Mouse (Mus musculus) c-Kit-negative CD71-positive TER-119-positive erythroid progenitor cells, embryonic 14.5 days (primary cell): Measurements from ENCODE around the gene Pnmal2.

Experiments
- DNase-seq: peaks from one replicate; pipeline ENCODE4 v3.0.0-alpha.2; 2013; ENCODE audit warnings: low read depth, low spot score

The Pnmal2 gene

DNA sequence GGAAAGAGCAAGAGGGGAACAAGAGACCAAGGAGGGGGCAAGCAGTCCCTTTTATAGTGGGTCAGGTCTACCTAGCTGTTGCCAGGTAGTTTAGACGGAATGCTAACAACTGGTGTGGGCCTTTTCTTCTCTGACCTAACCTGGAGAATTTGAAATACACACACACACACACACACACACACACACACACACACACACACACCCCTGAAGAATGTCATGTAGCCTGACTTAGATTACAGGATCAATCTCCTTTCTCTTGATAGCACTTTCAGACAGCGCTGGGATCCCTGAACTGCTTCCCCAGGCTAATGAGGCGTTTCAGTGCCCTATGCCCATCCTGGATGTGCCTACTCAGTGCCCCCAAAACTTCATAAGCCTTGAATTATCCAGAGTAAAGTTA is 34.1 kb downstream of the Pnmal2 start:
- no peak for DNase-seq

DNA sequence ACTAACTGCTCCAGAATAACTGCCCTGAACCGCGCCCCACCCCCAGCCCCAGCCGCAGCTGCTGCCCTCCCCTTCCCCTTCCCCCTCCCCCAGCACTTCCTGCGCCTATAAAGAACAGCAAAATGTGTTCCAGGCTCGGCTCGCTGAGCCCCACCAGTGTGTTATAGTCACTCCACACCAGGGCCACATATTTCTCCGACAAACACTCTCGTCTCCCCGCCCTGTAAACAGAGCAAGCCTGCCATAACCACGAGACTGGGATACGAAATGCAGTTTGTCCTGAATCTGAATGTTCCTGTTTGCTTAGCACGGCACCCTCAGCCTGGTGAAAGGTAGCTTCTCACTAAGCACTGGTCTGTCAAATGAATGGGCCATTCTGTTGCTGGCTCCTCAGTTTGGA is 35.9 kb downstream of the Pnmal2 start:
- DNase-seq = no peak

DNA sequence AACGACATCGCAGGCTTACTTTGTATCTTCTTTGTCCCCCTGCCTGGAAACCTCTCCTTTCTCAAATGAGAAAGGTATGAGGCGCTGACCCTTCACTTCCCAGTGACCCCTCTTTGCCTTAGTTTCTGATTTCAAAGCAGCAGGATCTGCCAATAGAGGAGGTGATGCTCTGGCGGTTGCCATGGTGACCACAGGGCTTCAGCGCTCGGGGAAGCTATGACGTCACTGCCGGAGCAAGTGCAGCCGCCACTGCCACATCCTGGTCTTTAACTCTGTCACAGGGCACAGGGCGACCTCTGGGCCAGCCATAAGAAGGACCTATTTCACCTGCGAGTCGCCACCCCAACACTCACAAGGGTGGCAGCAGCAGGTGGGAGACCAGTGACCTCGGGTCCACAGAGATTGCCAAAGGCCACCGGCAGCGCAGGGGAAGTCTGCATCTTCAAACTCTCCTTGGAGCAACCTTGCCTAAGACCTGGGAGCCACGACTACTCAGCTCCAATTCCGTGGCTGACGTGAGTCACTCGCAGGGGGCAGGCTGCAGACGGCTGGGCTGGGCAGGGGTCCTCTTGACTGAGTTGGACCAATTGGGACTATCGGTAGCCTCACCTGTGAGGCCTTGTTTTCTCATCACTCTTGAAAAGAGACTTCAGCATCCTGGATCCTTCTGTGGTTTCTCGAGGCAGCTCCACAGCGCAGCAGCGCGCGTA is 38.5 kb downstream of the Pnmal2 start, which contains the start of gene Gm42372:
Gene Gm42372 (plus strand): TSS at position 228 of the 710 bp plus-strand sequence.
- DNase-seq = no peak

DNA sequence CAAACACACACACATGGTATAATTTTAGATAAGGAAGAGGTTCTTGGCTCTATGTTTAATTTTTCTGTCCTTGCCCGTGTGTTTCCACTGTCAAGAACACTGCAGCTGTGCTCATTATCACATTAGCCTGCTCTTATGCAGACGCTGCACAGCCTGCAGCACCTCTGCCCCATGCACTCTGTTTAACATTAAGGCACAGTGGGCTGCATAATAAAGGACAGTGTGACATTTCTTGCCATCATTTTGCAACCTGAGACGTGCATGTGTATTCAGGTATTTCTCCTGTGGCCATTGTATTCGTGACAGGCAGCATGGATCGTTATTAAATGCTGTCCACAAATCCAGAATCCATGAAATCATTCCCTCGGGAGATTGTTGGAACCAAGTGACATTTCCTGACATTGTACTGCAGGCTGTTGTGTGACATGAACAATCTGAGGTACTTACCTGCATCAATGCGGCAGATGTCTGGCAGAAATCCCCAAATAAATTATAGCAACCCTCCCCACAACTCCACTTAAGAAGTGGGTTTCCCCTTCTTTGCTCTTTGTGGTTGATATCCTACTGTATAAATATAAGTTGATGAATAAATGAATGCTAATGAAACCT is 43.2 kb downstream of the Pnmal2 start:
- no peak for DNase-seq

DNA sequence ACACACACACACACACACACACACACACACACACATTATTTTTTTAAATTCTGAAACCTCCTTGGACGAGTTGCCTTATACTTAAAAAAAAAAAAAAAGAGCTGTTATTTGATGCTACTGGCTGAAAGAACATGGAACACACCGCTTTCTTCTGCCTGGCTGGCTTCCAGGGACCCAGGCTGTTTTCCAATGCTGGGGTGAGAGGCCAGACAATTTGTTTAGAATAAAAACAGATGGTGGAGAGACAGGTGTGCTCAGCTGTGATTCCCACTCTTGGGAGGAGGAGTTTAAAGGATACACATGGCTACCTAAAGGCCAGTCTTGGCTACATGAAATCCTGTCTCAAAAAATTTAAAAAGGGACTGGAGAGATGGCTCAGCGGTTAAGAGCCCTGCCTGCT is 43.9 kb downstream of the Pnmal2 start:
- DNase-seq = no peak

DNA sequence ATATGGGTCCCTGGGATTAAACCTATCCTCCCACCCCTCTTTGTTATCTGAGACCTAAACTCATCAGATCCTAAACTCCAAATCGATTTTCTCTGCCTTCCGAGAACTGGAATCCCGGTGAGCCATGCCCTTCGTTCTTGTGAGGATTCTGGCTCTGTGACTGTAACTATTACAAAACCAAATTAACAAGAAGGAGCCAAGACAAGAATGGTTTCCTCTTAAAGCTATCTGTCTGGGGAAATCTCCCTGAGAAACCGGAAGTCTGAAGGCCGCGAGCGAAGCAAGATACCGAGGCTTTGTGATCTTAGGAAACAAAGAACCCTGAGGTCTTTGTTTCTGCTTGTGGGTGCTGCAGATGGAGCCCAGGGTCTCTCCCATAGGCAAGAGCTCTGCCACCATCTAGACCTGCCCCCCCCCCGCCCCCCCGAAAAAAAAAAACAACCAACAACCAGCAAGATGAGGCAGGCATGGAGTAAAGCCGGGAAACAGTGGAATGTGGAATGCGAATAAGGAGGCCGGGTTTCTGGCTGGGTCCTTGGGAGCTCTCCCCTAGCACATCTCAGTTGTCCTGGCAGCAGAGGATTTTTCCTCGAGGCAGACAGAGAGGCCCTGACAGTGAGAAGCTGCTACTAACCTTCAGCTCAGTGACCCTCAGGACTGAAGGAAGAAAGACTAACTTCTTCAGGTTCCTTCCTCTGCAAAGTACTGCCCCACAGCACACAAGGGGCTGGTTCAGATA is 45.7 kb downstream of the Pnmal2 start:
- no peak for DNase-seq

DNA sequence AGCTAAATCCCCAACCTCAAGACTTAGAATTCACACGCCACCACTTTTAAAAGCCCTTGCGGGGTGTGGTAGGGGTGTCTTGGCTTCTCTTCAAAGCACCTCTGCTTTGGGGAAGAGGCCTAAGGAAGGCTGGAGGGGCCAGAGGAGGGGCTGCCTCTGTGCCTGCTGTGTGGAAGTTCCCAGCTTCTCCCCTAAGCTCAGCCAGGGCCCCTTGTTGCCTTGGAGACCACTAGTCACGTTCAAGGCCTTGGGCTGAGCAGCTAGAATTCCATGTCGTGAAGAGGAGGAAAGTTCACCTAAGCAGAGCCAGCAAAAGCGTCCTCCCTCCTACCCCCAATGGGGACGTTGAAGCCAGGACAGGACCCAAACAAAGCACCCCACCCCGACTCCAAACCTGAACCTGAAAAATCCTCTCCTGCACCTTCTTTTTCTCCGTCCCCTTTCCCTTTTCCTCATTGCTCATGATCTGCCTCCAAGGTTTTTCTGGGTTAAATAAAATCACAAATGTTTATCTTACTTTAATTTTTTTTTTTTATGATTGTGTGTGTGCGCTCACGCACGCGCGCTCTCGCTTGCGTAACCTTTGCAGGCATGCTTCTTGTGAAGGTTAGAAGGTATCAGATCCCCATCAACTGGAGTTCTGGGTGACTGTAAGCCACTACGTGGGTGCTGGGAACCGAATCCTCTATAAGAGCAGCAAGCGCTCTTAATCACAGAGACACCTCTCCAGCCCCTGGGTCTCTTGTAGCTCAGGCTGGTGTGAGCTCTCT is 47.4 kb downstream of the Pnmal2 start:
- DNase-seq = no peak

DNA sequence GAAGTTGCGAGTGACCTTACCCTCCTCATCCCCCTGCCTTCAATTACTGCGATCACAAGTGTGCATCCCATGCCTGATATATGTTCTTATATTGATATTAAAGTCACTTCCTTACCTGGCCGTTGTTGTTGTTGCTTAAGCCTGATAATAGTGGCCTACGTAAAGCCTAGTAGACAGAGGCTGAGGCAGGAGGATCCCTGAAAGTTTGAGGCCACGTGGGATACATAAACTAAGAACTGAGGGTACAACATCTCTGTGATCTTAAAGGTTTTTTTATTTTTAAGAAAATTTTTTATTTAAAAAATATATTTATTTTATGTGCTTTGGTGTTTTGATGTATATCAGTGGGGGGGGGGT is 47.9 kb downstream of the Pnmal2 start, which contains the start of gene Ccdc8:
Gene Ccdc8 (plus strand): TSS at position 258 of the 357 bp plus-strand sequence.
- no peak for DNase-seq

DNA sequence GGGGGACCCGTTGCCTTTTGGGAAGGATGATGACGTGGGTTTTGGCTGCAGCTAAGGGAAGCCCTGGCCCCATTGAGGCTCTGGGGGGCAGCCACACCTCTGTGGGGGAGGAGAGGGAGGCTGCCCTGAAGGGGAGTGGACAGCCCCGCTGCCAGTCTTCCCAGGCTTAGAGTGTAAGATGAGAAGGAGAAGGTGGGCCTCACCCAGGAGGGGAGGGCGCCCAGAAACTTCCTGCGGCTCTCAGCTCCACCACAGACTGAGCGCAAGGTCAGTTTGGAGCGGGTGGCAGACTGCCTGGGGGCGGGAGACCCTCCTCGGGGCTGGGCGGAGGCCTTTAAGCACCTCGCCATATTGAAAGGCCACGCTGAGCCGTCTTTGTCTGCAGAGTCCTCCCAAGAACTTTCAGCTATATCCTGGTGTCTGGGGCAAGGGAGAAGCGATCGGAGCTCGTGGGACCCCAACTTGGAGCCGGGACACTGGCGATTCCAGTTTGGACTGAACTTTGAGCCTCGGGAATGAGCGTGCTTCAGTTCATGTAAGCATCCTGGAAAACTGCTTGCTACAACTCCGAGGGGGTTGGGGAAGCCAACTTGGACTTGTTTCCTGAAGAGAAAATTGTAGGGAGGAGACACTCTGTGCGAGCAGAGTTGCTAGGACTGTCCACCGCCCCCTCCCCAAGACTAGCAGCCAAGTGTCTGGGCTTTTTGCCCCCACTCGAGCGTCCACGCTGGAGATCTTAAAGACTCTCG is 49.3 kb downstream of the Pnmal2 start:
- no peak for DNase-seq

DNA sequence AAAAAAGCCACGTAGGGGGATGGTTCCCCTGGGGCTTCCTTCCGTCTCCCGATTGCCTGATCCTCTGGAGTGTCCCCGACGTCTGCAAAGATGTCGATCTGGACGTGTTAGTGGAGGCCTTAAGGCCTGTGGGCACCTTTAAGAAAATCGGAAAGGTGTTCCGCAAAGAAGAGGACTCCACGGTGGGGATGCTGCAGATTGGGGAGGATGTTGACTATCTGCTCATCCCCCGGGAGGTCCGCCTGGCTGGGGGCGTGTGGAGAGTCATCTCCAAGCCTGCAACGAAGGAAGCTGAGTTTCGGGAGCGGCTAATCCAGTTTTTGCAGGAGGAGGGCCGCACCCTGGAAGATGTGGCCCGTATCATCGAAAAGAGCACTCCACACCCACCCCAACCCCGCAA is 49.9 kb downstream of the Pnmal2 start:
- DNase-seq = no peak

DNA sequence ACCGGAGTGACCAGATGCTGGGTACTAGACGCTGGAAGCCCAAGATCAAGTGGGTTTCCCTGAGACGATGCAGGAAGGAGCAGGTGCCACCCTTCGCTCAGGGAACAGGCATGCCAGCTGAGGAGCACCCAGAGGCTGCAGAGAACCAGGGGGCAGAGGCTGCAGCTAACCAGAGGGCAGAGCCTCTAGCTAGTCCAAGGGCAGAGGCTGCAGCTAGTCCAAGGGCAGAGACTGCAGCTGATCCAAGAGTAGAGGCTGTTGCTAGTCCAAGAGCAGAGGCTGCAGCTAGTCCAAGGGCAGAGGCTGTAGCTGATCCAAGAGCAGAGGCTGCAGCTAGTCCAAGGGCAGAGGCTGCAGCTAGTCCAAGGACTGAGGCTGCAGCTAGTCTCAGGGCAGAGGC is 50.9 kb downstream of the Pnmal2 start:
- no peak for DNase-seq
